Mouse (Mus musculus) embryo, embryonic 11.5 days (tissue): ENCODE data around the gene Ubr4.

Experiments used
- DNase-seq: peaks from one replicate; pipeline ENCODE4 v3.0.0-alpha.2; 2012; ENCODE audit warnings: low read depth, low spot score

Gene Ubr4

DNA sequence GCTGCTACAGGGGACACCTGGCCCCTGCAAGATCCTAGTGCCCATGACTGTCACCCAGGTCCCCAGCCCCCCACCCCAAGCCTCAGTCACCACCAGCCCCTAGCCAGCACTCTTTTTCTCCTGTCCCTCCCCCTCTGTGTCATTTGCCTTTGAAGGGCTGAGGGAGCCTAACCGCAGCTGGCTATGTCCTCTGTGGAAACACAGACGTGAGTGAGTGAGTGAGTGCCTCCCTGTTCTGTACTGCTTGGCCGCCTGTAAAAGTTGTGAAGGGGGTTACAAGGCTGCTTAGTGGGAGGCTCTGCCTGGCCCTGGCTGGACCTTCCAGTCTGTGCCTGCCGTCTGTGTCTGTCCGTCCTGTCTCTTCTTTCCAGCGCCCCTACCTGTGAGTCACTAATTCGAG lies 183.3 kb downstream of the Ubr4 start:
- DNase-seq: no peak

DNA sequence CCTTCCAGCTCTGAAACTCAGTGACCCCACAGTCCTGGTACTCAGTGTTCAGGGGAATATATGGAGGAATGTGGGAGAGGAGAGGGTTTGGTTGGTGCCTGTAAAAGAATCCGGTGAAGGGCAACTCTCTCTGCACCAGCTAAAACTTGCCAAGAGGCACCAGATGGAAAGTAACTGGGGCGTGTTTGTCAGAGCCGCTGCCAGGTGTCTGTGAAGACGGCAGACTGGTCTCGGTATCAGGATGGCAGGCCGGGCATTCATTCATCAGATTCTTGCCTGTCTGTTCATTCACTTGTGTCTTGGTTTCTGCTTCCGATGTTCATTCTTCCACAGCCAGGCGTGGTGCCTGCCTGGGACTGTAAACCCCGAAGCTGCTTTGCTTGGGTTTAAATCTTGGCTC lies 184.3 kb downstream of the Ubr4 start:
- DNase-seq: no peak
